Mouse (Mus musculus) midbrain, embryonic 15.5 days (tissue): ENCODE data around the gene Fcamr. TPM values are rescaled to one million over a fixed set of nuclear protein-coding genes. Genes with fewer than 3 reads are reported as not detected.

ENCODE experiments used
- ATAC-seq: fragments of 200-750 bp; cut with Nextera tagmentation; replicated peaks from 2 replicates; pipeline ENCODE4 v1.8.0; 2017; ENCODE audit warnings: moderate TSS enrichment
- H3K27ac ChIP-seq: fragments of 300-500 bp; sonication (generic); 2 replicates; pipeline ENCODE4 v1.5.1; 2015; ENCODE audit warnings: mild to moderate bottlenecking, inconsistent platforms
- H3K27me3 ChIP-seq: fragments of 300-500 bp; sonication (generic); replicated peaks from 2 replicates; pipeline ENCODE4 v1.6.1; 2015; ENCODE audit warnings: inconsistent platforms
- H3K36me3 ChIP-seq: fragments of 300-500 bp; sonication (generic); replicated peaks from 2 replicates; pipeline ENCODE4 v1.6.1; 2015; ENCODE audit warnings: inconsistent platforms
- H3K4me1 ChIP-seq: fragments of 300-500 bp; sonication (generic); 2 replicates; pipeline ENCODE4 v1.6.1; 2015; ENCODE audit warnings: inconsistent platforms
- H3K4me2 ChIP-seq: fragments of 300-500 bp; sonication (generic); 2 replicates; pipeline ENCODE4 v1.6.1; 2015; ENCODE audit warnings: inconsistent platforms, mild to moderate bottlenecking, moderate library complexity
- H3K4me3 ChIP-seq: fragments of 300-500 bp; sonication (generic); 2 replicates; pipeline ENCODE4 v1.5.1; 2015; ENCODE audit warnings: mild to moderate bottlenecking, inconsistent platforms
- H3K9ac ChIP-seq: fragments of 300-500 bp; sonication (generic); 2 replicates; pipeline ENCODE4 v1.6.1; 2015; ENCODE audit warnings: mild to moderate bottlenecking, inconsistent platforms
- H3K9me3 ChIP-seq: fragments of 300-500 bp; sonication (generic); 2 replicates; pipeline ENCODE4 v1.6.1; 2016; ENCODE audit warnings: inconsistent platforms
- WGBS: fragments of 180-500 bp; shearing (Covaris S2); methylation state at CpG from one replicate; pipeline ENCODE4 v1.1.7; 2015; ENCODE audit warnings: mixed read lengths; 5-methylcytosine and 5-hydroxymethylcytosine counted together
- polyA plus RNA-seq: library from polyadenylated mRNA; unstranded; fragments of >200 nt; fragmentation: Nextera tagmentation; extraction: Ambion mirVana; gene quantifications from 2 replicates; pipeline ENCODE4 v1.2.1, GENCODE M21; 2015

The Fcamr gene
- polyA plus RNA-seq, 1 experiment from 2014 or later: not detected

- H3K4me3 ChIP-seq: no peak overlapping the region
- H3K4me1 ChIP-seq: no peaks in the 10 kb centered on the region
- no peaks in the 10 kb centered on the region for H3K36me3 ChIP-seq
- H3K27me3 ChIP-seq: 0 out of 2 replicates have a peak, but pooled peaks cover 3% of the 10 kb centered on the region
- 32% methylated on average over 4 of the region's 4 CpGs for WGBS
- H3K9me3 ChIP-seq: no peaks in the 10 kb centered on the region
- no peak overlapping the region for H3K9ac ChIP-seq
- no peak for ATAC-seq
- no peak overlapping the region for H3K27ac ChIP-seq
- no peak overlapping the region for H3K4me2 ChIP-seq
Observed at GRCm38 (mm10) chr1:130784054-130784453, 16.6 kb upstream of the Fcamr start.

GRCm38 (mm10) chr1:130787001-130787400, 13.7 kb upstream of the Fcamr start:
- Histone ChIP-seq H3K4me3 (no peak overlapping the region), H3K36me3 (no peaks in the 10 kb centered on the region), H3K27ac (no peak overlapping the region), H3K27me3 (0 out of 2 replicates have a peak, but pooled peaks cover 3% of the 10 kb centered on the region), H3K4me1 (0 out of 2 replicates have a peak, but pooled peaks cover 6% of the 10 kb centered on the region), H3K9me3 (no peaks in the 10 kb centered on the region), H3K4me2 (no peak overlapping the region), H3K9ac (no peak overlapping the region)
- 48% methylated on average over 4 of the region's 4 CpGs for WGBS
- no peak for ATAC-seq

GRCm38 (mm10) chr1:130789512-130790451, 10.9 kb upstream of the Fcamr start:
- ATAC-seq: no peak; the same call in 1 of the 2 replicates
- 0 out of 2 replicates have a peak, but pooled peaks cover 3% of the 10 kb centered on the region for H3K27me3 ChIP-seq
- H3K4me3 ChIP-seq: no peak overlapping the region
- WGBS: 56% methylated on average over 3 of the region's 3 CpGs
- no peaks in the 10 kb centered on the region for H3K36me3 ChIP-seq
- 0 out of 2 replicates have a peak, but pooled peaks cover 6% of the 10 kb centered on the region for H3K4me1 ChIP-seq
- no peak overlapping the region for H3K9ac ChIP-seq
- no peak overlapping the region for H3K27ac ChIP-seq
- no peaks in the 10 kb centered on the region for H3K9me3 ChIP-seq
- H3K4me2 ChIP-seq: no peak overlapping the region

- no peaks in the 10 kb centered on the region for H3K9me3 ChIP-seq
- H3K27ac ChIP-seq: no peak overlapping the region
- no peak overlapping the region for H3K9ac ChIP-seq
- no peak for ATAC-seq
- H3K4me1 ChIP-seq: no peaks in the 10 kb centered on the region
- no peak overlapping the region for H3K4me2 ChIP-seq
- H3K36me3 ChIP-seq: no peaks in the 10 kb centered on the region
- no peak overlapping the region for H3K4me3 ChIP-seq
- no peaks in the 10 kb centered on the region for H3K27me3 ChIP-seq
- 74% methylated on average over 2 of the region's 2 CpGs for WGBS
Observed at GRCm38 (mm10) chr1:130795331-130795730, 5.4 kb upstream of the Fcamr start.

GRCm38 (mm10) chr1:130796967-130797684, 3.6 kb upstream of the Fcamr start:
- Histone ChIP-seq H3K4me1 (no peaks in the 10 kb centered on the region), H3K36me3 (no peaks in the 10 kb centered on the region), H3K9me3 (no peaks in the 10 kb centered on the region), H3K9ac (no peak overlapping the region), H3K27ac (no peak overlapping the region), H3K4me2 (no peak overlapping the region), H3K27me3 (no peaks in the 10 kb centered on the region), H3K4me3 (no peak overlapping the region)
- WGBS: 80% methylated on average over 8 of the region's 8 CpGs
- no peak for ATAC-seq

- no peak for ATAC-seq
- H3K36me3 ChIP-seq: no peaks in the 10 kb centered on the region
- no peaks in the 10 kb centered on the region for H3K9me3 ChIP-seq
- H3K4me1 ChIP-seq: no peaks in the 10 kb centered on the region
- WGBS: 79% methylated on average over 6 of the region's 6 CpGs
- no peak overlapping the region for H3K4me3 ChIP-seq
- no peak overlapping the region for H3K9ac ChIP-seq
- no peaks in the 10 kb centered on the region for H3K27me3 ChIP-seq
- H3K4me2 ChIP-seq: no peak overlapping the region
- H3K27ac ChIP-seq: no peak overlapping the region
Observed at GRCm38 (mm10) chr1:130798037-130798436, 2.7 kb upstream of the Fcamr start.

GRCm38 (mm10) chr1:130798551-130798950, 2.2 kb upstream of the Fcamr start:
- Histone ChIP-seq H3K4me2 (no peak overlapping the region), H3K4me3 (no peak overlapping the region), H3K27ac (no peak overlapping the region), H3K9ac (no peak overlapping the region), H3K4me1 (no peaks in the 10 kb centered on the region), H3K36me3 (no peaks in the 10 kb centered on the region), H3K27me3 (no peaks in the 10 kb centered on the region), H3K9me3 (no peaks in the 10 kb centered on the region)
- WGBS: 69% methylated on average over 3 of the region's 3 CpGs
- no peak for ATAC-seq

- no peak overlapping the region for H3K4me2 ChIP-seq
- no peaks in the 10 kb centered on the region for H3K4me1 ChIP-seq
- H3K4me3 ChIP-seq: no peak overlapping the region
- no peak for ATAC-seq
- H3K9me3 ChIP-seq: no peaks in the 10 kb centered on the region
- H3K36me3 ChIP-seq: no peaks in the 10 kb centered on the region
- no peak overlapping the region for H3K9ac ChIP-seq
- no peaks in the 10 kb centered on the region for H3K27me3 ChIP-seq
- H3K27ac ChIP-seq: no peak overlapping the region
- WGBS: 83% methylated on average over 2 of the region's 2 CpGs
Observed at GRCm38 (mm10) chr1:130799399-130799798, 1.3 kb upstream of the Fcamr start.

- no peak overlapping the region for H3K4me2 ChIP-seq
- no peaks in the 10 kb centered on the region for H3K9me3 ChIP-seq
- no peaks in the 10 kb centered on the region for H3K27me3 ChIP-seq
- no peak overlapping the region for H3K4me3 ChIP-seq
- H3K36me3 ChIP-seq: no peaks in the 10 kb centered on the region
- WGBS: 57% methylated on average over 2 of the region's 2 CpGs
- no peak for ATAC-seq
- no peaks in the 10 kb centered on the region for H3K4me1 ChIP-seq
- H3K27ac ChIP-seq: no peak overlapping the region
- H3K9ac ChIP-seq: no peak overlapping the region
Observed at GRCm38 (mm10) chr1:130801511-130801910, 809 bp downstream of the Fcamr start.

- no peaks in the 10 kb centered on the region for H3K9me3 ChIP-seq
- no peaks in the 10 kb centered on the region for H3K4me1 ChIP-seq
- H3K36me3 ChIP-seq: no peaks in the 10 kb centered on the region
- no peak for ATAC-seq
- no peak overlapping the region for H3K4me3 ChIP-seq
- no peak overlapping the region for H3K27ac ChIP-seq
- no peak overlapping the region for H3K9ac ChIP-seq
- WGBS: 60% methylated on average over 6 of the region's 6 CpGs
- no peaks in the 10 kb centered on the region for H3K27me3 ChIP-seq
- no peak overlapping the region for H3K4me2 ChIP-seq
Observed at GRCm38 (mm10) chr1:130802976-130803375, 2.3 kb downstream of the Fcamr start.

- no peak overlapping the region for H3K4me2 ChIP-seq
- no peaks in the 10 kb centered on the region for H3K27me3 ChIP-seq
- H3K36me3 ChIP-seq: no peaks in the 10 kb centered on the region
- no peak for ATAC-seq
- no peaks in the 10 kb centered on the region for H3K4me1 ChIP-seq
- no peaks in the 10 kb centered on the region for H3K9me3 ChIP-seq
- no peak overlapping the region for H3K9ac ChIP-seq
- H3K4me3 ChIP-seq: no peak overlapping the region
- WGBS: 60% methylated on average over 6 of the region's 6 CpGs
- H3K27ac ChIP-seq: no peak overlapping the region
Observed at GRCm38 (mm10) chr1:130804279-130804678, 3.6 kb downstream of the Fcamr start.

- 78% methylated on average over 3 of the region's 3 CpGs for WGBS
Observed at GRCm38 (mm10) chr1:130810906-130811305, 10.2 kb downstream of the Fcamr start.

More at GRCm38 (mm10) chr1:130810906-130811305, 10.2 kb downstream of the Fcamr start:
- H3K27ac ChIP-seq: no peak overlapping the region
- no peaks in the 10 kb centered on the region for H3K36me3 ChIP-seq
- no peaks in the 10 kb centered on the region for H3K9me3 ChIP-seq
- no peak overlapping the region for H3K9ac ChIP-seq
- no peak for ATAC-seq
- H3K4me1 ChIP-seq: no peaks in the 10 kb centered on the region
- H3K4me2 ChIP-seq: no peak overlapping the region
- no peak overlapping the region for H3K4me3 ChIP-seq
- no peaks in the 10 kb centered on the region for H3K27me3 ChIP-seq
